Mouse (Mus musculus) spleen, adult 2 months (tissue): ENCODE data around the gene Gm45808.

Source experiments
- CTCF ChIP-seq: fragments of 200-500 bp; IDR thresholded peaks from 2 replicates; pipeline ENCODE4 v1.5.1; 2011; ENCODE audit warnings: mild to moderate bottlenecking, inconsistent platforms; ENCODE audit not compliant: insufficient read depth, insufficient read length, insufficient replicate concordance; ENCODE audit errors: extremely low read depth
- POLR2A ChIP-seq: fragments of 200-500 bp; IDR thresholded peaks from 2 replicates; pipeline ENCODE4 v1.6.1; 2011; ENCODE audit warnings: low read depth, low read length, inconsistent platforms

DNA sequence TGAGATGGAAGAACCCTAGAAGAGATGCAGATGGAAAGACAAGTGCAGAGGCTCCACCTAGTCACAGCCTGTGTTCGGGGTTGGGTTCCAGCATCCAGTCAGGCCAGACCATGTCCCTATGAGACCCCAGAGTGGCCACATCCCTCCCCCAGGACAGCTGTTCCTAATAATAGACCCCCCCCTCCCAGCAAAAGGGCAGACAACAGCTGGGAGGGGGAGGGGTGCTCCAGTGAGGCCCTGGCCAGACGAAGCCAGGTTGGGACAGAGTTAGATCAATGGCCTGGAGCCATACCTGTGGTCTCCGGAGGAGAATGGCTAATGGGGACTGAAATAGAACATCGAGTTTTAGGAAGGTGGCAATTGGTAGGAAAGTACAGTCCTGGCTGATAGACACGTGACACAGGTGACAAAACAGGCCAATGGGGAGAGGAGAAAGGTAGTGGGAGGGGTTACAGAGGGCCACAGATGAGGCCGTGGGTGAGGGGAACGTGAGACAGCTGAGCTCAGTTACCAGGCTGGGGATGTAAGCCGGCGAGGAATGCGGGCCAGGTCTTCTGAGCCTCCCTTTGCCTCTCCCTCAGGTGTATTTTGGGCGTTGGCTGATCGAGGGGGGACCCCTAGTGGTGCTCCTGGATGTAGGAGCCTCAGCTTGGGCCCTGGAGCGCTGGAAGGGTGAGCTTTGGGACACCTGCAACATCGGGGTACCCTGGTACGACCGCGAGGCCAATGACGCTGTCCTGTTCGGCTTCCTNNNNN, 48.9 kb downstream of the Gm45808 start, which contains the start of gene Ruvbl2:
- no peak for TF ChIP-seq POLR2A
- no peak for TF ChIP-seq CTCF
